Mouse (Mus musculus): ENCODE data around the gene Aspscr1.

Gene Aspscr1

GRCm38 (mm10) chr11:120719242-120719641 lies 46.5 kb downstream of the Aspscr1 start:
- DNase-seq = no peak

GRCm38 (mm10) chr11:120719841-120720376 lies 47.1 kb downstream of the Aspscr1 start:
- no peak for DNase-seq

- peak; percentile 85 to 90 for DNase-seq
Measured at GRCm38 (mm10) chr11:120720450-120720849, 47.7 kb downstream of the Aspscr1 start.

- DNase-seq = peak in 1 of 2 experiments; percentile 47
Measured at GRCm38 (mm10) chr11:120721124-120722066, 48.6 kb downstream of the Aspscr1 start, which contains the start of gene Rac3. Gene Rac3 (plus strand): TSS chr11:120721470.

GRCm38 (mm10) chr11:120722067-120722630 lies 49.4 kb downstream of the Aspscr1 start:
- peak in 1 of 2 experiments; percentile 33 for DNase-seq

GRCm38 (mm10) chr11:120722761-120723382 lies 50.1 kb downstream of the Aspscr1 start:
- DNase-seq = peak; percentile 66 to 71

- DNase-seq = no peak
Measured at GRCm38 (mm10) chr11:120723509-120723908, 50.7 kb downstream of the Aspscr1 start.

GRCm38 (mm10) chr11:120726243-120727168 lies 53.7 kb downstream of the Aspscr1 start:
- DNase-seq = peak; percentile 61 to 69

GRCm38 (mm10) chr11:120727169-120727527 lies 54.4 kb downstream of the Aspscr1 start, which contains the start of gene Dcxr:
Gene Dcxr (minus strand): TSS chr11:120727281.
- peak; percentile 97 to 98 for DNase-seq

- no peak for DNase-seq
Measured at GRCm38 (mm10) chr11:120727564-120727963, 54.8 kb downstream of the Aspscr1 start.

- no peak for DNase-seq
Measured at GRCm38 (mm10) chr11:120728530-120729240, 55.9 kb downstream of the Aspscr1 start.

GRCm38 (mm10) chr11:120729432-120730050 lies 56.8 kb downstream of the Aspscr1 start:
- DNase-seq = peak; percentile 49 to 62

- DNase-seq = no peak
Measured at GRCm38 (mm10) chr11:120730331-120730870, 57.6 kb downstream of the Aspscr1 start.

GRCm38 (mm10) chr11:120731395-120731794 lies 58.6 kb downstream of the Aspscr1 start:
- DNase-seq = no peak

GRCm38 (mm10) chr11:120731858-120732680 lies 59.3 kb downstream of the Aspscr1 start, which contains the start of gene Cbr2:
Gene Cbr2 (minus strand): TSS chr11:120732114.
- DNase-seq = no peak

GRCm38 (mm10) chr11:120733521-120733920 lies 60.7 kb downstream of the Aspscr1 start:
- peak; percentile 51 to 63 for DNase-seq

GRCm38 (mm10) chr11:120736424-120736823 lies 63.7 kb downstream of the Aspscr1 start:
- no peak for DNase-seq

- no peak for DNase-seq
Measured at GRCm38 (mm10) chr11:120740981-120741380, 68.2 kb downstream of the Aspscr1 start.

- DNase-seq = no peak
Measured at GRCm38 (mm10) chr11:120744121-120744701, 71.4 kb downstream of the Aspscr1 start.
